Mouse (Mus musculus): ENCODE measurements around the gene Prmt2. TPM values are rescaled to one million over a fixed set of nuclear protein-coding genes. Genes with fewer than 3 reads are reported as not detected.

The Prmt2 gene
- polyA plus RNA-seq, 1 experiment from 2014 or later, result 50.9 TPM

GRCm38 (mm10) chr10:76158009-76158408 lies 79.7 kb downstream of the Prmt2 start:
- no peak overlapping the region for H3K9ac ChIP-seq
- no peak overlapping the region for H3K27ac ChIP-seq (replicated peaks)
- no peak for ATAC-seq (ENCODE audit: extremely low read depth, insufficient number of reproducible peaks, low FRiP score, low TSS enrichment)
- WGBS, result 67% methylated on average over 1 of the region's 1 CpGs
- H3K4me1 ChIP-seq, result no peaks in the 10 kb centered on the region
- H3K4me2 ChIP-seq, result no peak overlapping the region
- 0 out of 2 replicates have a peak, but pooled peaks cover 4% of the 10 kb centered on the region for H3K27me3 ChIP-seq (replicated peaks)
- no peak overlapping the region for H3K4me3 ChIP-seq
- no peaks in the 10 kb centered on the region for H3K36me3 ChIP-seq
- no peaks in the 10 kb centered on the region for H3K9me3 ChIP-seq

DNA sequence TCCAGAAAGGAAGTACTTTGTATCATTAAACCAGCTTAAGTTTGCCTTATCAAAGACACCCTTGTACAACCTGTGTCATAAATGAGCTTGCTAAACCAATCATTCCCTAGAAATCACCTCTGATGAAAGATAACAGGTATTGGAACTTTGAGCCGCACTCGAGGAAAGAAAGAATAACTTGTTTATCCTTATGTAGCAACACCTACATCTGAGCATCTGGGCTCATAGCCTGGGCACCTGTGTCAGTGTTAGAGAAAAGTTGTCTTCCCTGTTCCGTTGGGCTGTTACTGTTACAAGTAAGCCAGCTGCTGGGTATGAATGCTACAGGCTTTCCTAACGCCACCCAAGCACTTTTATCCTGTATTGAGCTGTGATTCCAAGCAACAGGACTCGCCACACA lies 80.1 kb downstream of the Prmt2 start:
- Histone ChIP-seq H3K4me1 (no peaks in the 10 kb centered on the region), H3K4me2 (no peak overlapping the region), H3K27me3 (replicated peaks) (0 out of 2 replicates have a peak, but pooled peaks cover 4% of the 10 kb centered on the region), H3K4me3 (no peak overlapping the region), H3K27ac (replicated peaks) (no peak overlapping the region), H3K9ac (no peak overlapping the region), H3K36me3 (no peaks in the 10 kb centered on the region), H3K9me3 (no peaks in the 10 kb centered on the region)
- ATAC-seq (ENCODE audit: extremely low read depth, insufficient number of reproducible peaks, low FRiP score, low TSS enrichment), result no peak
- 71% methylated on average over 5 of the region's 5 CpGs for WGBS

MicroRNA genes within 50 kb of the gene (microRNA counts, 519-probe panel; counts per million panel counts)
- microRNA mmu-miR-678, result 209 counts per million, percentile 61 among the panel's probes with 10 or more counts

Small RNAs within 50 kb of the gene (microRNA-seq; reads per million reads assigned to microRNA genes)
- gene Mir678, result not detected

Other genes with a start within 250 kb of the Prmt2 start
- 12.2 and 12.5 TPM in 2 replicates for gene Zfp280b, start 205.2 kb downstream of the Prmt2 start, polyA plus RNA-seq (2015; fragmentation: Nextera tagmentation; extraction: Ambion mirVana)
- not detected in 2 replicates for gene Slc5a4b, start 126.9 kb downstream of the Prmt2 start, polyA plus RNA-seq (2015; fragmentation: Nextera tagmentation; extraction: Ambion mirVana)
- not detected in 2 replicates for gene Slc5a4a, start 90.4 kb downstream of the Prmt2 start, polyA plus RNA-seq (2015; fragmentation: Nextera tagmentation; extraction: Ambion mirVana)
- gene S100b, start 16.0 kb upstream of the Prmt2 start, polyA plus RNA-seq (2015; fragmentation: Nextera tagmentation; extraction: Ambion mirVana), result 0.16 and 0.42 TPM in 2 replicates
- 7.5 and 8.1 TPM in 2 replicates for gene Dip2a, start 107.4 kb upstream of the Prmt2 start, polyA plus RNA-seq (2015; fragmentation: Nextera tagmentation; extraction: Ambion mirVana)
- gene AC141477.1, start 202.6 kb upstream of the Prmt2 start, polyA plus RNA-seq (2015; fragmentation: Nextera tagmentation; extraction: Ambion mirVana), result 1.8 TPM in 1 of 2 replicates, not detected in the other
- 9.6 and 9.7 TPM in 2 replicates for gene Pcnt, start 204.9 kb upstream of the Prmt2 start, polyA plus RNA-seq (2015; fragmentation: Nextera tagmentation; extraction: Ambion mirVana)
- not detected in 2 replicates for gene 2610028H24Rik, start 211.2 kb upstream of the Prmt2 start, polyA plus RNA-seq (2015; fragmentation: Nextera tagmentation; extraction: Ambion mirVana)
- gene Mcm3ap, start 231.1 kb upstream of the Prmt2 start, polyA plus RNA-seq (2015; fragmentation: Nextera tagmentation; extraction: Ambion mirVana), result 32.1 and 32.8 TPM in 2 replicates
- 4.8 and 5.2 TPM in 2 replicates for gene Ybey, start 231.2 kb upstream of the Prmt2 start, polyA plus RNA-seq (2015; fragmentation: Nextera tagmentation; extraction: Ambion mirVana)